Mouse (Mus musculus) cortical plate, adult 2 months (tissue): ENCODE measurements around the gene Meis2.

Experiments used
- CTCF ChIP-seq: fragments of 200-500 bp; IDR thresholded peaks from 2 replicates; pipeline ENCODE4 v1.5.1; 2011; ENCODE audit warnings: mild to moderate bottlenecking, control low read depth, low read length; ENCODE audit not compliant: insufficient read depth; ENCODE audit errors: extremely low read depth
- POLR2A ChIP-seq: fragments of 200-500 bp; IDR thresholded peaks from 2 replicates; pipeline ENCODE4 v1.6.1; 2011; ENCODE audit warnings: mild to moderate bottlenecking, low read length, control low read depth; ENCODE audit not compliant: insufficient read depth; ENCODE audit errors: extremely low read depth

DNA sequence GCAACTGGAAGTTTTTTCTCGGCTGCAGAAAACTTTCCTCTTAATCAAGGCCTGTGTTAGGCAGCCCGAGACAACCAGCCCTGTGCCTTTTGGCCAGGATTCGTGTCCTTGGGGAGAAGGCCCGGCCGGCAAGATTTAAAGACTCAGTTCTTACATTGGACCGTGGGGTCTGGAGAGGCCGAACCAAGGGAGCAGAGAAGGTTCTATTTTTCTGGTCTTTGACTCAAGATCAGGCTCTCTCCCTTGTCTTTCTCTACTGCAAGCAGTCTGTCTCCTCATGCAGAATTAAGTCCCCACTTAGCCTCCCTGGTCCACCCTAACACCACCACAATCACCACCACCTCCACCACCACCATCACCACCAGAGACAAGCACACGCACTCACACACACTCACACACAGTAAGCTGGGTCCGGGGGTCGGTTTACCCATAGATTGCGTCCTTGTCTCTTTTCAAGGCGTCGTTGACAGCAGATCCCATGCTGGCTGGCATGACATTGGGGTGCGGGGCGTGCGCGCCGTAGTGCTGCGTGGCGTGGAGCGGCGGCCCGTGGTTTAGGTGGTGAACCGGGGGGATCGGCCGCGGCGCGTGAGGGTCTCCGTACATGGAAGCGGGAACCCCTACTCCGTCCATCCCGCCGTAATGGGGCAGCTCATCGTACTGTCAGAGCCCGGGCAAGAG, 2.7 kb downstream of the Meis2 start:
- no peak for TF ChIP-seq CTCF
- no peak for TF ChIP-seq POLR2A
